Mouse (Mus musculus) midbrain, embryonic 14.5 days (tissue): ENCODE data around the gene Rnft1. TPM values are rescaled to one million over a fixed set of nuclear protein-coding genes. Genes with fewer than 3 reads are reported as not detected.
"Not testable (repeated sequence)": the region's sequence is repeated elsewhere in the genome, so short reads cannot be mapped to it uniquely, and the experiment has no call there.

Experiments
- ATAC-seq: fragments of 200-750 bp; cut with Nextera tagmentation; 2 replicates; pipeline ENCODE4 v1.8.0; 2017; ENCODE audit warnings: moderate number of reproducible peaks, moderate library complexity; ENCODE audit not compliant: low FRiP score, low TSS enrichment
- DNase-seq: peaks from one replicate; pipeline ENCODE4 v3.0.0-alpha.2; 2015
- H3K27ac ChIP-seq: fragments of 300-500 bp; sonication (generic); replicated peaks from 2 replicates; pipeline ENCODE4 v1.5.1; 2014; ENCODE audit warnings: mild to moderate bottlenecking, low read depth, low read length, moderate library complexity
- H3K27me3 ChIP-seq: fragments of 300-500 bp; sonication (generic); 2 replicates; pipeline ENCODE4 v1.6.1; 2014; ENCODE audit warnings: low read length, control low read depth, mixed read lengths; ENCODE audit not compliant: control insufficient read depth, insufficient read depth
- H3K36me3 ChIP-seq: fragments of 300-500 bp; sonication (generic); 2 replicates; pipeline ENCODE4 v1.6.1; 2014; ENCODE audit warnings: low read length, control low read depth; ENCODE audit not compliant: control insufficient read depth, insufficient read depth
- H3K4me1 ChIP-seq: fragments of 300-500 bp; sonication (generic); 2 replicates; pipeline ENCODE4 v1.6.1; 2014; ENCODE audit warnings: mild to moderate bottlenecking, antibody characterized with exemption, low read length, control low read depth; ENCODE audit not compliant: control insufficient read depth, insufficient read depth
- H3K4me2 ChIP-seq: fragments of 300-500 bp; sonication (generic); 2 replicates; pipeline ENCODE4 v1.6.1; 2014; ENCODE audit warnings: mild to moderate bottlenecking, low read length, moderate library complexity
- H3K4me3 ChIP-seq: fragments of 300-500 bp; sonication (generic); replicated peaks from 2 replicates; pipeline ENCODE4 v1.5.1; 2014; ENCODE audit warnings: low read depth, low read length
- H3K9ac ChIP-seq: fragments of 300-500 bp; sonication (generic); replicated peaks from 2 replicates; pipeline ENCODE4 v1.6.1; 2014; ENCODE audit warnings: mild to moderate bottlenecking, low read length, moderate library complexity
- H3K9me3 ChIP-seq: fragments of 300-500 bp; sonication (generic); 2 replicates; pipeline ENCODE4 v1.6.1; 2016; ENCODE audit warnings: low read length, control low read depth, mixed read lengths; ENCODE audit not compliant: control insufficient read depth
- WGBS: fragments of 180-500 bp; shearing (Covaris S2); extraction: QIAGEN DNeasy Blood & Tissue Kit; methylation state at CpG from one replicate; pipeline ENCODE4 v1.1.7; 2014; 5-methylcytosine and 5-hydroxymethylcytosine counted together
- polyA plus RNA-seq: library from polyadenylated mRNA; unstranded; fragments of >200 nt; fragmentation: Nextera tagmentation; extraction: Ambion mirVana; gene quantifications from 2 replicates; pipeline ENCODE4 v1.2.1, GENCODE M21; 2014

Rnft1 gene
- polyA plus RNA-seq = 12.1 and 14.1 TPM in 2 replicates

DNA sequence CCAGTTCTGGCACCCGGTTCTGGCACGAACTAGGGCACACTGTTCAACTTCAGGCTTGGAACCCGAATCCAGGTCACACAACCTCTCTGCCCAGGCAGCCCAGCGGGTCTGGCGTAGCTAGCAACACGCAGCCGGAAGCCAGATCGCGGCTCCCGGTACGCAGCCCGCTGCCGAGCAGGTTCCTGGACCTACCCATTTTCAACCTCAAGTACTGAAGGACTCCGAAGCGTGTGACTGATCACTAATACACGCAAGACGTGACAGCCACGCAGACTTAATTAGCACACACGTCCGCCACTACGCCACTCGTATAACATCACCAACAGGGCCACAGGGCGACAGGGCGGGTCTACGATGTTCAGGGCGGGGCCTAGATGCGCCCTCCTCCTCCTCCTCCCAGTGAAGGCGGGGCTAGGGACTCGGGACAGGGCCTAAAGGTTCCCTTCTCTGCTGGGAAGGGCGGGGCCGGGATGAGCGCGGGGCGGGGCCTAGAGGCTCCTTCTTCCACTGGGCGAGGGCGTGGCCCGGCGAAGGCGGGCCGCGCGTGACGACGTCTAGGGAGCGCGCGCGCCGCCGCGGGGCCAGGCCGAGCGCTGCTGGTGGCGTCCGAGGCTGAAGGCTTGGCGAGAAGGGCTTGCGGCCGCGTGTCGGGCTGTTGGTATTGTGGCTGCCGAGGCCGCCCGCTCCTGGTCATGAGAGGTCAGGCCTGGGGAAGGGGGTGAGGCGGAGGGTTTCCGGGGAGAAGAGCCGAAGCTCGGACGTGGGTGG, at the start of gene Rnft1:
TSS of gene Rnft1 (plus strand) at position 557 of the 768 bp plus-strand sequence.
- peak within 1 kb of the TSS; percentile 63 for H3K4me3 ChIP-seq
- H3K4me2 ChIP-seq = peak within 1 kb of the TSS; percentile 74
- WGBS = under 1% methylated on average over 68 of the region's 68 CpGs
- peak; percentile 97 for ATAC-seq
- peak within 1 kb of the TSS; percentile 80 for H3K27ac ChIP-seq
- DNase-seq = peak; percentile 98
- H3K4me1 ChIP-seq = peaks cover 8% of the 10 kb centered on the region
- peak within 1 kb of the TSS; percentile 68 for H3K9ac ChIP-seq
- peaks cover 1% of the 10 kb centered on the region for H3K36me3 ChIP-seq
- no peaks in the 10 kb centered on the region for H3K9me3 ChIP-seq
- no peaks in the 10 kb centered on the region for H3K27me3 ChIP-seq

DNA sequence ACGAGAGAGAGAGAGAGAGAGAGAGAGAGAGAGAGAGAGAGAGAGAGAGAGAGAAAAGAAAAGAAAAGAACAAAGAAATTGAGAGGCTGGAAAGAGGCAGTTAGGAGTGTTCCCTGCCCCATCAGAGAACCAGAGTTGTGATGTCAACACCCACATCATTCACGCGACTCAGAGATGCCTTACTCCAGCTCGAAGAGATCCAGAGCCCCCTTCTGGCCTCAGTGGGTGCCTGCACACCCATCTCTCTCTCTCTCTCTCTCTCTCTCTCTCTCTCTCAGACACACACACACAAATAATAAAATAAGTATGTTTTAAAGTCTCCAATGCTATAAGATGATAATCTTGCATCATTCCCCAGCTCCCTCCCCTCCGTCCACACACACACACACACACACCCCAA, 47.6 kb upstream of the Rnft1 start:
- no peak overlapping the region for H3K27ac ChIP-seq
- no peak overlapping the region for H3K9ac ChIP-seq
- DNase-seq (peak; percentile 74), ATAC-seq (no peak)
- no peak overlapping the region for H3K4me2 ChIP-seq
- H3K4me3 ChIP-seq = no peak overlapping the region
- no peaks in the 10 kb centered on the region for H3K27me3 ChIP-seq
- H3K9me3 ChIP-seq = no peaks in the 10 kb centered on the region
- no peaks in the 10 kb centered on the region for H3K4me1 ChIP-seq
- 36% methylated on average over 5 of the region's 5 CpGs for WGBS
- H3K36me3 ChIP-seq = no peaks in the 10 kb centered on the region

DNA sequence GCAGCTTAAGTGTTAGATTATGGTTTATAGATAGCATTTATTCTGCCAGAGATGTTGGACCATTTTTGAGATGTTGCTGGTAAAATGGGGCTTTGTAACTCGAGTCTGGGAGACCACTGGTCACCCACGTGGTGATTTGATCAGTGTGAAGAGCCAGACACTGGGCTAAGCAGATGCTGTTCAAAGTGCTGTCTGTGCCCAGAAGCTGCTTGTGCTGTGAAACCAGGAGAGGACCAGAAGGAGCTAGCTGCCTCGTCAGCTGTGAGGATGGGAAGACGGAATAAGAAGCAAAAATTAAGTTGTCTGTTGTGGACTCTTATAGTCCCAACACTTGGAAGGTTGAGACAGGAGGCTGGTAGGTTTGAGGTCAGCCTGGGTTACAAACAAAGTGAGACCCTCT, 46.2 kb upstream of the Rnft1 start:
- no peaks in the 10 kb centered on the region for H3K9me3 ChIP-seq
- no peaks in the 10 kb centered on the region for H3K27me3 ChIP-seq
- no peaks in the 10 kb centered on the region for H3K4me1 ChIP-seq
- no peaks in the 10 kb centered on the region for H3K36me3 ChIP-seq
- WGBS = 61% methylated on average over 4 of the region's 4 CpGs
- no peak overlapping the region for H3K27ac ChIP-seq
- DNase-seq = no peak
- no peak overlapping the region for H3K4me2 ChIP-seq
- ATAC-seq = no peak
- no peak overlapping the region for H3K4me3 ChIP-seq
- no peak overlapping the region for H3K9ac ChIP-seq

DNA sequence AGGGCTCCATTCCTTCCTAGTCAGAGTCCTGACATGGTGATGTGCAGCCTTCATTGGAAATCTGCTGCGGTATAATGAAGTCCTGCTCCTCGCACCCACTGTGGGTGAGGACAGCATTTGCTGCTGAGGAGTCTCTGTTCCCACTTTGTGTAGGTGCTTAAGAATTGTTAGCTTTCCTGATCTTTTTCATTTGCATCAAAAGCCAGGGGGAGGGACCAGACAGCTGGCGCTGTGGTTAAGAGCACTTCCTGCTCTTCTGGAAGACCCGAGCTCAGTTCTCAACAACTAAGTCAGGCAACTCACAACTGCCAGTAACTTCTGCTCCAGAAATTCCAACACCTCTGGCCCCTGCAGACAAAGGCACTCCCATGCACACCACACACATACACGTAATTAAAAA, 43.7 kb upstream of the Rnft1 start:
- ATAC-seq (no peak), DNase-seq (no peak)
- no peaks in the 10 kb centered on the region for H3K4me1 ChIP-seq
- no peak overlapping the region for H3K27ac ChIP-seq
- H3K27me3 ChIP-seq = no peaks in the 10 kb centered on the region
- H3K4me2 ChIP-seq = no peak overlapping the region
- no peaks in the 10 kb centered on the region for H3K9me3 ChIP-seq
- H3K36me3 ChIP-seq = no peaks in the 10 kb centered on the region
- H3K4me3 ChIP-seq = no peak overlapping the region
- WGBS = 80% methylated on average over 5 of the region's 5 CpGs
- no peak overlapping the region for H3K9ac ChIP-seq

DNA sequence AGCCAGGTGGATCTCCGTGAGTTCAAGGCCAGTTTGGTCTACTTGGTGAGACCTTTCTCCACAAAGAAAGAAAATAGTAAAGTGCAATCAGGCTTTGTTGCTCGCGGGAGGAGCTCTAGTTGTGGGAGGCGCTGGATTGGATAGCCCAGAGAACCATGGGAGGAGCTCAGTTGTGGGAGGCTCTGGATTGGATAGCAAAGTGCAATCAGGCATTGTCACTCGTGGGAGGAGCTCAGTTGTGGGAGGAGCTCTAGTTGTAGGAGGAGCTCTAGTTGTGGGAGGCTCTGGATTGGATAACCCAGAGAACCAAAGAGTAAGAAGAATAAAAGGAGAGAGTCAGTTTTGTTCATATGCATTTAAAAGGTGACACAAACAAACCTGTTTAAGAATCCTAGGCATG, 30.5 kb upstream of the Rnft1 start:
- DNase-seq (no peak), ATAC-seq (no peak)
- no peaks in the 10 kb centered on the region for H3K4me1 ChIP-seq
- H3K4me3 ChIP-seq = no peak overlapping the region
- no peaks in the 10 kb centered on the region for H3K9me3 ChIP-seq
- H3K27me3 ChIP-seq = no peaks in the 10 kb centered on the region
- H3K36me3 ChIP-seq = no peaks in the 10 kb centered on the region
- no peak overlapping the region for H3K4me2 ChIP-seq
- WGBS = 93% methylated on average over 5 of the region's 5 CpGs
- no peak overlapping the region for H3K27ac ChIP-seq
- no peak overlapping the region for H3K9ac ChIP-seq

DNA sequence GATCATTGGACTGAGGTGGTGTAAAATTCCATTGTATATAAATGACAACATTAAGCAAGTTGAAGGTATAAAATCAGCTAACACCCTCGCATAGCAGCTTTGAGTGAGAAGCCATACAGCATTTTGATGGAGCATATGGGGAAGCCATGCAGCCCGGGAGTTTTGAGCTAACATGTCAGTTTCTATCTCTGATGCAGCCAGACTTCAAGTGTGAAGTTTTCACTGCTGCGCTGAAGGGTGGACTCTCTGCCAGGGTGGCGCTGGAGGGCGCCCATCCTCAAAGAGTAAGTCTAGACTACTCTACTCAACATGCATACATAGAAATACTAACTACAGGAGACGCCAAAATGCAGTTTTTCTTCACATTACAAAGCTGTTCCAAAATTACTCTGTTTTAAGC, 26.9 kb upstream of the Rnft1 start:
- no peak overlapping the region for H3K4me3 ChIP-seq
- no peak overlapping the region for H3K27ac ChIP-seq
- no peaks in the 10 kb centered on the region for H3K4me1 ChIP-seq
- no peaks in the 10 kb centered on the region for H3K9me3 ChIP-seq
- H3K4me2 ChIP-seq = no peak overlapping the region
- DNase-seq (no peak), ATAC-seq (no peak)
- no peaks in the 10 kb centered on the region for H3K36me3 ChIP-seq
- no peak overlapping the region for H3K9ac ChIP-seq
- no peaks in the 10 kb centered on the region for H3K27me3 ChIP-seq
- 88% methylated on average over 6 of the region's 6 CpGs for WGBS

DNA sequence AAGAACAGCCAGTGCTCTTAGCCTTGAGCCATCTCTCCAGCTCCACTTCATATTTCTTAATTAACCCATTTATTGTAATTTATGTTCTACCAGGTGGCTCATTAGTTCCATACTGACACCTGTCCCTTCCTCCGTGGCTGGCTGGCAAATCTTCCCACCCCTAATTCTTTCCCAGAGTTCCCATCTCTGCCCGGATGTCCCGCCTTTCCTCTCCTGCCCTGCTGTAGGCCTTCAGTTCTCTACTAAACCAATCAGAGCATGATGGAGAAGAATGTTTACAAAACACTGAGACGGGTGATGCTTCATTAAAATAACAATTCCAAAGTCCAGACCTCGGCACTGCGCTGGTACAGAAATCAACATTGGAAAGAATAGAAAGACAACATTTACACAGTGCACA, 25.6 kb upstream of the Rnft1 start:
- DNase-seq (no peak), ATAC-seq (no peak)
- no peaks in the 10 kb centered on the region for H3K36me3 ChIP-seq
- WGBS = 91% methylated on average over 6 of the region's 6 CpGs
- no peak overlapping the region for H3K4me2 ChIP-seq
- H3K27ac ChIP-seq = no peak overlapping the region
- H3K4me1 ChIP-seq = no peaks in the 10 kb centered on the region
- H3K9ac ChIP-seq = no peak overlapping the region
- no peaks in the 10 kb centered on the region for H3K9me3 ChIP-seq
- H3K27me3 ChIP-seq = no peaks in the 10 kb centered on the region
- no peak overlapping the region for H3K4me3 ChIP-seq

DNA sequence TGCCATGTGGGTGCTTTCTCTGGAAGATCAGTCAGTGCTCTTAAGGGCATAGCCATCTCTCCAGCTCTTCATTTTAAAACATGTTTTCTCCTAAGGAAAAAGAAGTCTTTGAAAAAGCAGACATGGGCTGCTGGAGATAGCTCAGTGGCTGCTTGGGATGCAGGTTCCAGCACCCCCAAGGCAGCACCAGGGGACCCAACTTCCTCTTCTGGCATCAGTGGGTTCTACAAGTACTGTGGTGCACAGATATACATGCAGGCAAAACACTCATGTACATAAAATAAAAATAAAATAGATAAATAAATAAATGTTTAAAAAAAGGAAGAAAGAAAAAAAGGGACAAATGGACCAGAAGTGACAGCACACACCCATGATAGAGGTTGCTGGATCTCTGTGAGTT, 21.9 kb upstream of the Rnft1 start:
- H3K27me3 ChIP-seq = no peaks in the 10 kb centered on the region
- H3K9me3 ChIP-seq = no peaks in the 10 kb centered on the region
- H3K4me3 ChIP-seq = no peak overlapping the region
- ATAC-seq = no peak
- no peaks in the 10 kb centered on the region for H3K36me3 ChIP-seq
- no peaks in the 10 kb centered on the region for H3K4me1 ChIP-seq
- no peak overlapping the region for H3K4me2 ChIP-seq
- no peak for DNase-seq
- H3K9ac ChIP-seq = no peak overlapping the region
- H3K27ac ChIP-seq = no peak overlapping the region

DNA sequence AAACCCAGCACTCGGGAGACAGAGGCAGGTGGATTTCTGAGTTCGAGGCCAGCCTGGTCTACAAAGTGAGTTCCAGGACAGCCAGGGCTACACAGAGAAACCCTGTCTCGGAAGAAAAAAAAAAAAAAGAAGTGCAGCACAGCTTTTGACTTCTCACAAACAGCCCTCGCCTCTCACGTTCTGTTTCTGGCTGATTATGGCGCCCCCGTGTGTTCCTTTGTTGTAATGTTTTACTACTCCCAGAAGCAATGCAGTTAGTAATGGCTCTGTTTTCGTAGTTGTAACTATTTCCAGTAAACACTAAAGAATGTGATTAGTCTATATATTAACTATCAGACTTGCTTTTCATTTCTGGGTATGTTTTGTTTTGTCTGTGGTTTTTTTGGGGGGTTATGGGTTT, 20.2 kb upstream of the Rnft1 start:
- not testable (repeated sequence) for H3K9me3 ChIP-seq, H3K4me3 ChIP-seq, ATAC-seq, H3K27me3 ChIP-seq, H3K9ac ChIP-seq, H3K4me2 ChIP-seq, H3K36me3 ChIP-seq, H3K4me1 ChIP-seq, H3K27ac ChIP-seq
- peak; percentile 87 for DNase-seq
- 20% methylated on average over 8 of the region's 8 CpGs for WGBS
